Mouse (Mus musculus): Measurements from ENCODE around the gene Gm20458.

The Gm20458 gene

DNA sequence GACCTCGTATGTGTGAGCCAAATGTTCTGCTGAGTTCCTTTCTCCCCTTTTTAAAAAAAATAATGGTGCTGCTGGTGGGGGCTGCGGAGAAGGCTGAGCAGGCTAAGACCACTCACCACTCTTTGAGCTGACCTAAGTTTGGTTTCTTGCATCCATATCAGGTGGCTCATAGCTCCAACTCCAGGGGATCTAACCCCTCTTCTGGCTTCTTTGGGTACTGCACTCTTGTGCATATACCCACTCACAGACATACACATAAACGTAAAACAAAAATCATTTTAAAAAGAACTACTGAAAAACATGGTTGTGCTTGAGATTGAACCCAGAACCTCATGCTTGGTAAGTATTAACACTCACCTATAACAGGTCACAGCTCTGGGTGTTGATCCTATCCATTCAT is 44.2 kb downstream of the Gm20458 start:
- DNase-seq = no peak

GRCm38 (mm10) chr2:164505619-164506347 is 45.0 kb downstream of the Gm20458 start:
- no peak for DNase-seq

GRCm38 (mm10) chr2:164507811-164508210 is 47.0 kb downstream of the Gm20458 start:
- no peak for DNase-seq

GRCm38 (mm10) chr2:164510621-164511190 is 49.9 kb downstream of the Gm20458 start:
- DNase-seq = peak; percentile 65

DNA sequence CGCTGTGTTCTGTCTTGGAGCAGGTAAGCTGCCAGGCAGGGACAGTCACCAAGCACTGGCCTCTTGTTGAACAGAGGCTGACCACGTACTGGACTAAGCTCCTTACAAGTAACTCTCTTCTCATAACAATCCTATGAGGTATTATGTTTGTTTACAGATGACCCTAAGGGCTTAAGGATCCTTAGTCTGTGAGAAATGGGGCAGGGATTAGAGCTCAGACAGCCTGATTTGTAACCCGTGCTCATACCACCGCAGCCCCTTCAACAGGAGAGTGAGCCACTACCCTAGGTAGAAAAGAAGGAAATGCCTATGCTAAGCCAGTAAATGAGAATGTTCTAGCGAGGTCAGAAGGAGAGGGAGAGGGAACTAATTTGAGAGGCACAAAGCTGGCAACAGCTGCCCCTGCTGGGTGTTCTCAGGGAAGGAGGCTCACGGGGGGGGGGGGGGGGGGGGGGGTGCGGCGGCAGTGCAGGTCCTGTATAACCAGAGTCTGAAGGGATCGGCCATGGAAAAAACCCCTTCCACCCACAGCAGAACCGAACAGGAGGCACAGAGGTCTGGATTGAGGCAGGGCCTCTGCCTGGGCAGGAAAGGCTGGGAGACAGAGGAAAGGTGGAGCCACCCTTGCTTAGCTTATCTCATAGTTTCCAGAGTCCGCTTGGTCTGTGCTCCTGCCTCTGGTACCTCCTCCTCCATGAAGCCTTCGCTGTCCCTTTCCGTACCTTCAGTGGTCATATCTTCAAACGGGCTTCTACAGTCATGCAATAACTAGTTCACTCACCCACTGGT is 51.5 kb downstream of the Gm20458 start:
- no peak for DNase-seq

- peak; percentile 59 for DNase-seq
These were observed 52.6 kb downstream of the Gm20458 start for GRCm38 (mm10) chr2:164513389-164513788.

DNA sequence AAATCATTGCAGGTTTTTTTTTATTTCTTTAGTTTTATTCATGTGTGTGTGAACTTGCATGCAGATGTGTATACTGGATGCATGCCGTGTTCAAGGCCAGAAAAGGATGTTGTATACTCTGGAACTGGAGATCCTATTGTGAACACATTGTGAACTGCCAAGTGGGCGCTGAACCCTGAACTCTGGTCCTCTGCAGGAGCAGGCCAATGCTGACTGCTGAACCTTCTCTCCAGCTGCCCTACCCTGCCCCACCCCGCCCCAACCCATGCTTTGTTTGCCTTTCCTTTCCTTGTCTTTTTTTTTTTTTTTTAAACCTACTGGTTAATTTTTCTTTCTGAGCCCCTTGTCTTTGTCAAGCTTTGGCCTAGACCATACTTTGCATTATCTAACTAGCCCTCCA is 54.1 kb downstream of the Gm20458 start:
- DNase-seq = no peak

GRCm38 (mm10) chr2:164515897-164516296 is 55.1 kb downstream of the Gm20458 start:
- no peak for DNase-seq

DNA sequence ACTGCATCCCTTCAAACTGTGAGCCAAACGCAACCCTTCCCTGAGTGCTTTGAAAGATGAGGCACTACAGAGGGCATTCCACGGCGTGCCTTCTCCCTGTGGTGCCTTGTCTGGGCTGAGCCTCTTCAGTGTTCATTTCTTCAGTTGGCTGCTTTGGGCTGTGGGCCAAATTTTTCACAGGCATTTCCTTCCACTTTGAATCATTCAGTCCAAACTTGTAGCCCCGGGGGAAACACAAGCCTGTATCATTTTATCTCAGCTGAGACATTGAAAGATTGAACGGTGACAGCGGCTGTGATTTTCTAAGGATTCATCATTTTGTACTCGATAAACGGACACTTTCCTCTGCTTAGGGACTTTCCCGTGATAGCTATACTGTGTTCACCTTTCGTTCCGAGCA is 55.8 kb downstream of the Gm20458 start:
- no peak for DNase-seq

DNA sequence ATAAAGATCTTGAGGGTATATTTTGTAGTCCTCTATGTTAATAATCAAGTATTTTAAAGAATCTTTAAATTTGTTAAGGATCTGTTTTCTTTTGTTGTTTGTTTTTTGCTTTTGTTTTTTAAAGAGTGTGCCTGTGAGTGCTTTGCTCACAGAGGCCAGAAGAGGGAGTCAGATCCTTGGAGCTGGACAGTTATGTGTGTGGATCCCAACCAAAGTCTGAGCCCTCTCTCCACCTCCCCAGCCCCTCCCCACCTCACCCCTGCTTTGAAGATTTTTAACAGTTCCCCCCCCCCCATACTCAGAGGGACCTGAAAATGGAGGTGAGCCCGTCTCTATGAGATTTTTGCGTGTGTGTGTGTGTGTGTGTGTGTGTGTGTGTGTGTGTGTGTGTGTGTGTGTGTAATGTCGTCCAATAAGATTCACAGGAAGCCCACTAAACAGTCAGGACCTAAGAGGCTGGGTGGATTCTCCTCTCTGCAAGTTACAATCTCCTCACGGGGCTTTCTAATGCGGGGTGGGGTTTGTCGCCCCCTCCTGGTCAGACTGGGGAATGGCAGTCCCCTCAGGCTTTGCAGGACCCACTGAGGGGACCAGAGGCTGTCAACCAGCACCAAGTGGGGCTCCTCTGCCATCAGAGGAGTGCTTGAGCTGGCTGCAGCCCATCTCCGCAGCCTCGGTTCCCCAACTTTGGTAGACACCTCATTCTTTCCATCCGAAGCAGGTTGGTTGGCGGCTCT is 56.9 kb downstream of the Gm20458 start:
- peak; percentile 62 for DNase-seq

GRCm38 (mm10) chr2:164518266-164519170 is 57.8 kb downstream of the Gm20458 start:
- no peak for DNase-seq

- DNase-seq = no peak
These were observed 58.4 kb downstream of the Gm20458 start for GRCm38 (mm10) chr2:164519171-164519526.

DNA sequence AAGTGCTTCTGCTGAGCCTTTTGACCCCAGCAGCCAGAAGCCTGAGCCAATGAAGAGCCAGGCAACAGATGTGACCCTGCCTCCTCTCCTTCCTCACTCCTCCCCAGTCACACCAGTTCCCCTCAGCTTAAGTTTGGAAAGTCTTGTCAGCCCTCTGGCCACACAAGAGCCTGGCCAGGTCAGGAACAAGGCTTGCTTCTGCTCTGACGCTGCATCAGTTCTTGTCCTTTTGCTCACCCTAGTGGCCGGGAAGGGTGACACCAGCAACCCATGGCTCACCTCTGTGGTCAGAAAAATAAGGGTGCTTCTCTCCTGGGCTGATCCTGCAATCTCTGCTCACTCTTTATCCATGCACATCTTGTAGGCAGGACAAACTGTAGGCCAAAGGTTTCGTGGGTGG is 60.0 kb downstream of the Gm20458 start:
- DNase-seq = peak; percentile 66

- no peak for DNase-seq
These were observed 61.1 kb downstream of the Gm20458 start for GRCm38 (mm10) chr2:164521841-164522240.

DNA sequence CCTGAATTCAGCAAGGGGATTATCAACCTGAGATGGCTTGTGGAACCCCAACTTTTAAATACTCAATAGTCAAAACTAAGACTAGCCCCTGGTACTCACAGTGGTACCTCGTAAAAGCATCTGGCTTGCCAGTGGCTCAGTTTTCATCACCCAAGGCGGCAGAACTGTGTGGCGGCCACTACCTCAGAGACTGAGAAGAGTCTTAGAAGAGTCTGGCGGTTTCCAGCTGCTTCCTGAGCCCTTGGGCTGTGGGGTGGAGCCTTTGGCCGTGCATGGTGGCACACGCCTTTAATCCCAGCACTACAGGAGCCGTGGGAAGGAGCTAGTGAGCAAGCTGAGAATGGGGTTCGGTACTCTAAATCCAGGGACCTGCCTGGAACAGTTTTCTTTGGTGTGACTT is 61.5 kb downstream of the Gm20458 start:
- no peak for DNase-seq

DNA sequence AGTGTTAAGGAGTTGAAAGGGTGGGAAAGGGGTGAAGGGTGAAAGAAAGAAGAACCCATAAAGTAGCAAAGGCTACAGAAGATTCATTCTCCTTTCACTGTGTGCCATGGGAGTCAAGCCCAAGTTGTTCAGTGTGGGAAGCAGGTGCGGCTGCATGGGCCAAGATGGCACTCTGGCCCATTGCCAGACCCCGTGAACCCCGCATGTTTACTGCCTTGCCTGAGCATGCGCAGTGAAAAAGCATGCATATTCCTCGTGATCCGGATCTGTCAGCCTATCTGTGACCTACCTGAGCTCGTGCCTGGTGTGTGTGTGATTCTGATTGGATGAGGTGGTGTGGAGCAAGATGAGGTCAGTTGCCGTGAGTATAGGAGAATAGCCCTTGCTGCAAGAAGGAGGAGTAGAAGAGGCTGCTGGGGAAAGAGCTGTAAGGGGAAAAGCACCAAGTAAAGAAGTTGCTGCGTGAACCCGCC is 62.6 kb downstream of the Gm20458 start:
- DNase-seq = peak; percentile 31

GRCm38 (mm10) chr2:164528557-164528956 is 67.8 kb downstream of the Gm20458 start:
- no peak for DNase-seq

- DNase-seq = peak; percentile 54
These were observed 70.4 kb downstream of the Gm20458 start for GRCm38 (mm10) chr2:164531169-164531568.

DNA sequence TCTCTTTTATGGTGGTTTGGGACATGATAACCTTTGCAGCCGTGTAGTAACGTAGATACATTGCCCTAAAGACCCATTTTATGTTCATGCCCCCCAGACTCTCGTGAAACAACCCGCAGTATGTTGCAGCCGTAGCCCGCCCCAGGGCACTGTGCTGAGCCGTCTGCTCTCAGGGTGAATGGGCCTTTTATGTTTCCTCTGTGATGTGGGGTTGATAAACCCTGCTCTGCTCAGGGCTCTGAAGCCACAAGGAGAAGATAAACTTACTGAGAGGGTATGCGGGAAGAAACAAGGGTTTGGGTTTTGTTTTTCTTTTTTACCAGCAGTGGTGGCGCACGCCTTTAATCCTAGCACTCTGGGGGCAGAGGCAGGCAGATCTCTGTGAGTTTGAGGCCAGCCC is 73.5 kb downstream of the Gm20458 start:
- DNase-seq = no peak

DNA sequence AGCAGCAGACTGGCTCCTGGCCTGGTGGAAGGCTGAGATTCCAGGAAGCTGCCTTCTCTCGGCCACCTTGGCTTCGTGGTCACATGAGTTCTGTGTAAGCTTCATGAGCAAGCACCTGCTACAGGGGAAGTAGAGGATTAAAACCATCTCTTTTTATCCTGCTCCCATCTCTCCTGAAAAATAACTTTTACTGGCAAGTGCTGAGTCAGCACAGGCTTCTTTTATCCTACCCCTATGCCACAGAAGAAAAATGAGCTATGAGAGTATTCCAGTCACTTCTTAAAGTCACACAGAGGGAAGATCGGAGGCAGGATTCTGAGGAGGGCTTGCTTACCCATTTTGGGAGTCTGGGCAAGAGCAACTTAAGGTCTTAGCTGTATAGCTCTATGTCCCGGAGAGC is 76.2 kb downstream of the Gm20458 start:
- no peak for DNase-seq

Measured in kidney, adult 11 months (tissue).